Mouse (Mus musculus): ENCODE results near the gene Klhl31.

- TF ChIP-seq CTCF (IDR thresholded peaks at IDR 0.05; ENCODE audit: control insufficient read depth, insufficient read depth, low read length) (no peak), POLR2A (IDR thresholded peaks at IDR 0.05; ENCODE audit: borderline replicate concordance, control insufficient read depth, low read depth, low read length) (no peak)
These were observed 6.6 kb upstream of the Klhl31 start for GRCm38 (mm10) chr9:77629708-77630107.
